Mouse (Mus musculus) monocyte, adult 5-6 weeks (primary cell): Measurements from ENCODE around the gene Trim71. TPM values are rescaled to one million over a fixed set of nuclear protein-coding genes. Genes with fewer than 3 reads are reported as not detected.

Experiments
- ATAC-seq: fragments of 153-309, 156-312 bp; replicated peaks from 2 replicates; pipeline ENCODE4 v1.8.0; 2017; ENCODE audit warnings: mild to moderate bottlenecking; ENCODE audit not compliant: low TSS enrichment, insufficient number of reproducible peaks, severe bottlenecking, poor library complexity, low FRiP score
- total RNA-seq: library from RNA; stranded (forward); fragments of 200-1000, 200-491, 200-594 nt; gene quantifications from 3 replicates; pipeline ENCODE4 v1.2.3, GENCODE M21; 2017

The Trim71 gene
- 0.10 TPM in 1 of 3 replicates, not detected in the others for total RNA-seq

GRCm38 (mm10) chr9:114563761-114564606 lies at the start of gene Trim71:
Trim71 (minus strand) TSS chr9:114564369.
- no peak for ATAC-seq

- ATAC-seq = no peak
Observed at GRCm38 (mm10) chr9:114613026-114613425, 48.9 kb upstream of the Trim71 start.

- ATAC-seq = no peak
Observed at GRCm38 (mm10) chr9:114612566-114612965, 48.4 kb upstream of the Trim71 start.

GRCm38 (mm10) chr9:114610266-114610665 lies 46.1 kb upstream of the Trim71 start:
- ATAC-seq = no peak

- ATAC-seq = no peak
Observed at GRCm38 (mm10) chr9:114603876-114604540, 39.8 kb upstream of the Trim71 start.

- no peak for ATAC-seq
Observed at GRCm38 (mm10) chr9:114601096-114601495, 36.9 kb upstream of the Trim71 start.

GRCm38 (mm10) chr9:114585017-114585345 lies 20.8 kb upstream of the Trim71 start:
- no peak for ATAC-seq

GRCm38 (mm10) chr9:114584183-114585016 lies 20.2 kb upstream of the Trim71 start:
- no peak for ATAC-seq

- no peak; the same call in 1 of the 2 replicates for ATAC-seq
Observed at GRCm38 (mm10) chr9:114583812-114584182, 19.6 kb upstream of the Trim71 start.

- no peak for ATAC-seq
Observed at GRCm38 (mm10) chr9:114578646-114579045, 14.5 kb upstream of the Trim71 start.

GRCm38 (mm10) chr9:114576001-114576400 lies 11.8 kb upstream of the Trim71 start:
- ATAC-seq = no peak

GRCm38 (mm10) chr9:114573528-114573927 lies 9.4 kb upstream of the Trim71 start:
- ATAC-seq = no peak

GRCm38 (mm10) chr9:114568682-114569474 lies 4.7 kb upstream of the Trim71 start:
- ATAC-seq = no peak

GRCm38 (mm10) chr9:114564667-114565066 lies 498 bp upstream of the Trim71 start:
- ATAC-seq = no peak

- ATAC-seq = no peak
Observed at GRCm38 (mm10) chr9:114562919-114563751, 1.0 kb downstream of the Trim71 start.

GRCm38 (mm10) chr9:114562031-114562918 lies 1.9 kb downstream of the Trim71 start:
- no peak for ATAC-seq

GRCm38 (mm10) chr9:114561671-114561971 lies 2.5 kb downstream of the Trim71 start:
- ATAC-seq = no peak
